Mouse (Mus musculus): ENCODE measurements around the gene Gm49354.

DNA sequence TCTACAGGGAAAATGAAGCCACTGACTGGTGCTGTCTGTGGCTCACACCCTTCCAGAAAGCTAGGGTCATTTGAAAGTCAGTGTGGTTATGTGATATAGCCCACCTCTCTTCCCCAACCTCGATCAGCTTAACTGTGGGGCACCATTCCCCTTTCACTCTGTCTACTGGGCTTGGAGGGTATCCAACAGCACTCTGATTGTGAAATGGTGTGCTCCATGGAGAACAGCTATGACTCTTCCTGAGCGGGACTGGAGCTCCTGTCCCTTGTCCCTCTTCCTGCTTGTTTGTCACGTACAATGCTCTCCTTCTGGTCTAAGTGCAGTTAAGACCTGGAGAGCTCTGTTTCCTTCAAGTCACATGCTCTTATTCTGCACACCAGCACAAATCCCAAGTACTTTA is 6.9 kb downstream of the Gm49354 start:
- TF ChIP-seq CTCF (IDR thresholded peaks at IDR 0.05; ENCODE audit: control insufficient read depth, insufficient read depth, insufficient replicate concordance, low read depth, low read length), result no peak
- TF ChIP-seq POLR2A (IDR thresholded peaks at IDR 0.05; ENCODE audit: control insufficient read depth, low read depth, low read length), result no peak

Measured in testis, adult 2 months (tissue).